Mouse (Mus musculus) left cerebral cortex, adult 11 months (tissue): ENCODE measurements around the gene Ikzf1.

ENCODE experiments used
- DNase-seq: peaks from one replicate; pipeline ENCODE4 v3.0.0; 2022; ENCODE audit warnings: low spot score

Ikzf1 gene

DNA sequence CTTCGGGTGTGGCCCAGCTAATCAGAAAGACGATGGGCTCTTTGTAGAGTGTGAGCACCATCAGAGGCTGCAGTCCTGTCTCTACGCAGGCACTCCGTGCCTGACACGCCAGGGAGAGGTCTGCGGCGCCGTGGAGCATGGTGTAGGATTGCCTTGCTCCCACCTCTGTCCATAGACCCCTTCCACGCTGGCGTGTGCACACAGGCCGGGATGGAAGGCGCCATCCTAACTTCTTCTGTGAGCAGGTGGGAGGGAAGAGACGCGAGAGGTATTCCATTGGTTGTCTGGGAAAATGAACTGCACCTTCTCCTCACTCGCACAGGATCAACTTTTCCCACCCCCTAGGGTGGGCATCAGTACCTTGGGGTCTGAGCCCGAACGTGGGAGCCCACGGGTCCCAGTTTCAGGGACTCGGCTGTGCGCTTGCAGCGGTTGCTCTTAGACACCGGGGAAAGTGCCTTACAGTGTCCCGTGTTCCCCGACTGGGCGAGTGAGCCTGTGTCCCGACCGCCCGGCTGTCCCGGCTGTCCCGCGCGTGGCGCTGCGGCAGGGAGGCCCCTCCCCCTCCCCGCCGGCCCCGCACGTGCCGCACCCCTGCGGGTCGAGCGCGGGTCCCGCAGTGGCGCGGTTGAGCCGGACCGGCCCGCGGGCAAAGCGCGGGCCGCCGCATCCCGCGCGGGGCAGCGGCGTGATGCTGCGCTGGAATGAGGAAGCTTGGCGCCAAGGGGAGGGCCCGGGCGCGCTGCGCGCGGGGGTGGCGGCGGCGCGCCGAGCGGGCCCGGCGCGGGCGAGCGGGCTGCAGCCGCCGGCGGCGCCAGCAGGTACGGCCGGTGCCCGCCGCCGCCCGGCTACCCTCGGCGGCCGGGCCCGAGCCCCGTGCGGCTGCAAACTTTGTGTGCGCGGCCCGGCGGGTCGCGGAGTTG lies at the start of gene Ikzf1:
Gene Ikzf1, plus strand, starts transcription at position 74 of the 923 bp plus-strand sequence.
- no peak for DNase-seq

DNA sequence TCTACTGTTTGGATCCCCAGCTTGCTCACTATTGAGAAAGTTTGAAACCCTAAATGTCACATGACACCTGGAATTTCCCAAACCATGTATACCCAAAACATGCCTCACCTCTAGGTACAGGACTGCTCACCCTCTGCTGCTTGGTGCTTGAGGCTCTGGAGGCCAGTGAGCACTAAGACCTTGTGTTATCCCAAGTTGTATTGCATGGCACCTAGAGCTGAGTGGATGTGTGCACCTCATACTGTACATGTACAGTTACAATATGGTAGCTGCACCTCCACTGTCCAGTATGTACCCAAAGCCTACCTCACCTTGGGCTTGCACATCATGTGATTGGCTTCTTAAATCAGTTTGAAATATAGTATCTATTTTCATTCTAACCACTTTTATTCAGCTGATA lies 40.5 kb upstream of the Ikzf1 start:
- DNase-seq, result no peak

DNA sequence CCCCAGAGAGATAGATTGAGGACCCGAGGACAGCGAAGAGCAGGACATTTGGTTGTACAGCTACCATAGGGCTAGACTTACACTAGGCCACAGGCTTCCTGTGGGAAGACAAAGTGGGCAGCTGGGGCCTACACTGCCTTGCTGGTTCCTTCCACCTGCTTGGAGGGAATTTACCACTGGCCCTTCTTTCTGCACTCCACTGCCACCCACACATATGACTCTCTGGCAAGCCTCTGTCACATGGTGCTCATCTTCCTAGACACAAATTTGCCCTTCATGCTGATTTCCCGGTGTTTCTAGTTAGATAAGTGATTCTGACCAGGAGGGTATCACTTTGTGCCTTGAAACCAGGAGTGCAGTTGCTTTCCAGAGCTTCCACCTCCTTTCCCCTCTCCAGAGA lies 28.4 kb upstream of the Ikzf1 start:
- no peak for DNase-seq

DNA sequence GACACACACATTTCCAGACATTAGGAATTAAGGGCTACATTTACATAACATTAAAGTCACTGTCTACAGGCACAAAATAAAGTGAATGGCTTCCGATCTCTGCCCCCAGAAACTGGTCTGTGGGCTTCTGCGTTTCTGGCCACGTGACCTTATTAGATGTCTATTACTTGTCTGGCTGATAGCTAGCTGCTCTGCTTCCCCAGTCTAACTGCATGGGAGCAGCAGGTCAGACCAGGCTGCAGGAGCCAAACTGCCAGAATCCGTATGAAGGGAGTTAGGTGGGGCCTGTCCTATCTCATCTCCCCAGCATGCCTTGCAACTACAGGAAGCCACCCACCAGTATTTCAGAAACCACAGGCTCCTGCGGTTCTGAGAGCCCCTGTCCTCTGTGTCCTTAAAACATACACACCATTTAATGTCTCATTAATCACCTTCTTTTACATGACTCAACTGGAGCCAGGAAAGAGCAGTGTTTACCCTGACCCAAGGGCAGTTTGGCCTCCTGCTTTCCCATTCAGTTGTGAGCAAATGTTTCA lies 27.7 kb upstream of the Ikzf1 start:
- no peak for DNase-seq

DNA sequence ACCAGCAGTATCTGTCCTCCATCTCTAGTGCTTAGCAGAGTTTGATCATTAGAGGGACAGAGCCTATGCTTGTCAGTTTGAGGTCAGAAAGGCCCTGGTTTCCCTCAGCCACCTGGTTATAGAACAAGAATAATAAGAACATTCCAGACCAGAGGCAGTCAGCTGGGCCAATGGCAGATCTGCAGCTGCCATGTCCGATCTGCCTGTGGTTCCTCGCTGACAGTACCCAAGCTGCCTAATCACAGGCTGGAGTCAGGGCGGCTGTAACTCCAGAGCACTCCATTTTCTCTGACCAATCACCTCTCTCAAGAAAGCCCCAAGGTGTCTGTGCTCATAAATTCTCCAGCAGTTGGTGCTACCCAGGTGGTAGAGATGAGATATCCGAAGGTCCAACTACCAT lies 27.2 kb upstream of the Ikzf1 start:
- DNase-seq, result no peak

DNA sequence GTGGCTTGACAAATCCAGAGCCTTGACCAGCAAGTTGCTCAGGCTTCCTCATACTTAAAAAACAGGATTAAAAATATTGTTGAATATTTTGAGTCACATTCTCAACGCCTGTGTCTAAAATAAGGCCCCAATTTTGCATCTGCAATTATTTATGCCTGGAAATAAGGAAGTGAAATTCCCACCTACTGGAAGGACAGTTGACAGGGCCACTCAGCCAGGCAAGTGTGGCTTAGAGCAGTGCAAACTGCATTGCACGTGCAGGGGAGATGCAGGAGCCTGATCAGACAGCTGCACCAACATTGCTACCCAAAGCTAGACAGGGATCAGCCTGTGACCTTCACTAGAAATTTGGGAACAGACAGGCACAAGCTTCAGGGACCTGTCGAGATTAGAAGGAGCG lies 26.0 kb upstream of the Ikzf1 start:
- DNase-seq, result no peak

DNA sequence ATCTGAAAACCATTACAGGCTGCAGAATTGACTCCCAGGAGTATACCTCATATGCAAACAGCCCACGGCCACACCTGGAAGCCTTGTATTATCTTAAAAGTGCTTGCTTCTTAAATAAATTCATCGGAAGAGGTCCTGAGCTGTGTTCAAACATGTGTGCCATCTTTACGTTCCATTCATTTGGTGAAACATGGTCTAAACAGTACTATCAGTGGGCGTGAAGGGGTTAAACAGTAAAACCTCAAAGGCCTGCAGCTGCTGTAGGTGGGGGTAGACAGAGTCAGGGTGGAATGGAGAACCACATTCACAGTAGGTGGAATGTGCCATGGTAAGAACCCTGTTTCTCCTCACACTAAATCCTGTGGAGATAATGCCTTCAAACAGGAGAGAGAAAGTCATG lies 24.2 kb upstream of the Ikzf1 start:
- no peak for DNase-seq

DNA sequence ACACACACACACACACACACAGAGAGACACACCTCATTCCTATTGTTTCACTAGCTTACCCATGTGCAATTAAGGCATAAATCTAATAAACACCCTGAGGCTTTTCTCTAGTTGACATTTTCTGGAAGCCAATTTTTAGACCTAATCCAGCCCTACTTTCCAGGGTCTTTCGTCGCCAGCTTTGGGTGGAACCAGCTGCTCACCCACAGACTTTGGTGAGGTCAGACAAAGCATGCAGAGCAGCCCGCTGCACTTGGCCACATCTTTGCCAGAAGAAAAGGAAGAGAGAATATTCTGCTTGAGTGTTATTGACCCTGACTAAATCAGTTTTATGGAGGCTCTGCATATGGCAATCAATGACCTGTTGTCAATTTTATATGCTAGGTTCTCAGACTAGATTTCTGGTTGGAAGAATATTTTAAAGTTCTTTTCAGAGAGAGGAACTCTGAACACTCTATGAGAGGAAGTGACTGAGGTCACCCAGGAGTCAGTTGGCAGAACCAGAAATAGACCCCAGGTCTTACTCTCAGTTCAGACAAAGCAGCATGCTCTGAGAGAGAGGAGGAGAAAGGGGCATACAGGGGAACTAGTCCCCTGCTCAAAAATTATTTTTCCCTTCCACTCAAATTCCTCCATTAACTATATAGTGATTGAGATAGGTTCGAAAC lies 17.4 kb upstream of the Ikzf1 start:
- DNase-seq, result no peak

DNA sequence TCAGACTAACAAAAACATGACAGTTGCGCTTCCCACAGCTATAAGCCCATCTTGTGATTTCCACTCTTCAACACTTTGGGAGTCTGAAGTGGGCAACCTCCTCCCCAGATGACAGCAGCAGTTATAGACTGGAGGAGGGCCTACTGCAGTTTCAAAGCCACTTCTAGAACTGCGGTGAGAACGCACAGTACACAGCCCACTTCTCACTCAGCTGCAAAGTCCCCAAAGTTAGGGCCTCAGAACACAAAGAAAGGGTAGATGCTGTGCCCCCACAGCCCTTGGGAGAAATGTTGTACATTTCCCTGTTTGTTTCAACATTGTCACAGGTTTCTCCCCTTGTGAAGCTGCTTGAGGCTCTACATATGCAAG lies 16.9 kb upstream of the Ikzf1 start:
- no peak for DNase-seq

DNA sequence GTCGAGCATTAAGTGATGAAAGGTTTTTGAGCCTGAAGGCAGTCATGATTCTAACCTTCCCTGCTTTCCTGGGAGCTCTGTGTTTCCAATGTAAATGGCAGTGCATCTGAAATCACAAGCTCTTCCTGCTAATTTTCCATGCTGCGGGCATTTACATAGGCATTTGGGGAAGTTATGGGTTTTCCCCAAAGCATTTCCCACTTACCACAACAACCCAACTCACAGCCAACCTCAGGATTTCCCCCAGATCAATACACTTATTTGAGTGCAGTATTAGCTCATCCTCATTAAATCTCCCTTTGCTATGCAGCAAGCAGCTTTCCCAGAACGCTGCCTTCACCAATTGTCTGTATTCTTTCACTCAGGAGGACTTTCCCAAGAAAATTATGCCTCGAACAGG lies 11.8 kb upstream of the Ikzf1 start:
- DNase-seq, result no peak

DNA sequence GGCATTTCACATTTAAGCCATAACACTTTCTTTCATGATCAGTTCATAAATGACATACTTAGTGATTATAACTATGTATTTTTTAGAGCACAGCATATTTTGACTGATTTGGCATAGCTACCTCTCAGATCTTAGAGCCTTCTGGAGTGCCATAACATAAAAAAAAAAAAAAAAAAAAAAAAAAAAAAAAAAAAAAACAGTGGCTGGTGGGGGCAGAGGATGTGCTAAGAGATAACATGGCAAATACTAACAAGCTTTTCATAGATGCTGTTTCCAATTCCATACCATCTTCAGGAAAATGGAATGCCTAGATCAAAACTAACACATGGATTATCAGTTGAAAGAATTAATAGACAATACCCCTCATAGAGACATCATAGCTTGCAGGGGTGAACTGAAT lies 9.7 kb upstream of the Ikzf1 start:
- DNase-seq, result no peak

DNA sequence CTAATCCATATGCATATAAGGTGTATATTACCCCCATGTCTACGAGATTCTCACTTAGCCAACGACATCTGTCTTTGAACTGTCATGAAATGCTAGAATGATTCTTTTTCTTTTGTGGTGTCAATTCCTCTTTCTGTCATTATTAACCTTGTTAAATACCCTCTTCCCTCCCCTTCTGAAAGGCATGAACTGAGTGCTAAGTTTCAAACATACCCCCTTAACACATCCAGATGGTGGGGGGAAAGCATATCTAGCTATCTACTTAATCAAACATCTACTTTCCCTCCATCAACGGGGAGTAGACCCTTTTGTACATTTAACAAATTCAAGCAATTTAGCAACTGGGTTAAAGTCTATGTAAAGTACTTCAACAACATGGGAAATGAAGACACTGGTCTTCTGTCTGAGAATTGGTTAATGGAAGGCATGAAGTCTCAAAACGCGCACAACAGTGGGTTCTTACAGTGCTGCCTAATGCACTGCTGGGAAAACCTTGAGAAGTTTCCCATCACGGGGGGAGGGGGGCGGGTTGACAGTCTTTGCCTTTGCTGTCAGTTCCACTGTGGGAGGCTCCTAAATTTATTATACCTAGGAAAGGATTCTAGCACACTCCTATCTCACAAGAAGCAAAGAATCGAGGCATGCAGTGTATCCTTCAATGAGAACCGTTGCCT lies 8.6 kb upstream of the Ikzf1 start:
- no peak for DNase-seq

DNA sequence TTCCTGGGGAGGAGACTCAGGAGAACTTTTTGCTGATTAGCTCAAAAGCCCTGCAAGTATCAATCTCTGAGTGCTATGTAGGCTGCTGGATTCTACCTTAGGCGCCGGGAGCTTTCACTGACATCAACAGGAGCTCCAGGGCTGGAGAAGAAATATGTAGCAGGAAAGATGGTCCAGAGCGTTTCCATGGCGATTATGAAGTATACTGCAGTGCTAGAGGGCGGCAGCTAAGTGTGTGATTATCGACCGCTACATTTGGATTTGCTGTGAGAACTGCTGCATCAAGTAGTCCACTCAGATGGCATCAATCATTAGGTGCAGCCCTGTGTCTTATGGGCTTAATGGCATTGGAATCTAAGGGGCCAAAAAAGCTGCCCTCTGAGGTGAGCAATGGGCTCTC lies 7.6 kb upstream of the Ikzf1 start:
- DNase-seq, result no peak

DNA sequence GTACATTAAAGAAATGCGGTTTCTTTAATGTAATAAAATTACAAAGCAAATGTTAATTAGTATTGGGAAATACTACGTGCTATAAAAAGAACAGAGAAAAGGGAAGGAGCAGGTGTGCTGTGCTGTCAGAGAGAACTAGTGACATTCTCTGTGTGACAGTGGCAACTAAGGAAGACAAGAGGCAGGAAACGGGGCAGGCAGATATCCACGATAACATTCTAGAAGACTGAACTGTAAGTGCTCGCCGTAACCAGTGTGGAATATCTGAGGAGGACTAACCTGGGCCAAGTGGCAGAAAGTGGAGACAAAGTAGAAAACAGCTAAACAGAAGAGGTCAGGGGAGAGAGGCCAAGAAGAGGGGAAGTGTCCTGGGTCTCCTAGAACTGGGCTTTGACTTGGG lies 5.8 kb upstream of the Ikzf1 start:
- DNase-seq, result no peak

DNA sequence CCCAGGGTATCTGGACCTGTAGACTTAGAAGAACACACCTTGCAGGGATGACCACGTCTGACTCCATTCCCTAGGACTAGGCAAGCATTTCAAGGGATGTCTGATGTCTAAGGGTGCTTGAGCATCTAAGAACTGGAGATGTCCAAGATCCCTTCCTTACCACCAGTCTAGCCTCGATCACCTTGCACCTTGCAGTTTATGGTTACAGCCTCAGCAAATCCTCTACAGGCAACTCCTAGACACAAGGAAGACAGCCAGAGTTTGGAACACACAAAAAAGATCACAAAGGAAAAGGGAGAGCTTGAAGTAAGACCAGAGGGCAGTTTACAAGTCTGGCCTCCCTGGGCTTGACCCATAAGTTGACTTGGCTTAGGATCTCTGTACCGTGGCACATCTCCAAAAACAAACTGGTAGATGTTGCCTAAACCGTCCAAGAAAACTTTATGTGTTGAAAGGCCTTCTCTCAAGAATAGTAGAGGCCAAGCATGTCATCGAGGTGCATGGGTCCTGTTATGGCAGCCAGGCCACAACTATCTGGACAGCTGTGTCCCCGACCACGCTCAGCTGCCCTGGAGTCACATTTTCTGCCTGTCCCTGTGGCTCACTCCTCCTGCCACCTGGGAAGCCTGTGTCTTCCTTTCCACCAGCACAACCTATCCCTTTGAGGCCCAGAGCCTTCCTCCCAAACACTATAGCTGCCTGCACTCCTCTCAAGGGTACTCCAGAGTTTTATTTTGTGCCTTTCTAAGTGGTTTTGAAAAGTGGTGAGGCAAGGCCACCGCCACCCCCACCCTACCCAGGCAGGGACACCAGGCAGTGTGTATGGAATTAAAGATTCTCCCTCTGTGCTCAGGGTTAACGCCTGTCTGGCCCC lies 510 bp upstream of the Ikzf1 start:
- no peak for DNase-seq

DNA sequence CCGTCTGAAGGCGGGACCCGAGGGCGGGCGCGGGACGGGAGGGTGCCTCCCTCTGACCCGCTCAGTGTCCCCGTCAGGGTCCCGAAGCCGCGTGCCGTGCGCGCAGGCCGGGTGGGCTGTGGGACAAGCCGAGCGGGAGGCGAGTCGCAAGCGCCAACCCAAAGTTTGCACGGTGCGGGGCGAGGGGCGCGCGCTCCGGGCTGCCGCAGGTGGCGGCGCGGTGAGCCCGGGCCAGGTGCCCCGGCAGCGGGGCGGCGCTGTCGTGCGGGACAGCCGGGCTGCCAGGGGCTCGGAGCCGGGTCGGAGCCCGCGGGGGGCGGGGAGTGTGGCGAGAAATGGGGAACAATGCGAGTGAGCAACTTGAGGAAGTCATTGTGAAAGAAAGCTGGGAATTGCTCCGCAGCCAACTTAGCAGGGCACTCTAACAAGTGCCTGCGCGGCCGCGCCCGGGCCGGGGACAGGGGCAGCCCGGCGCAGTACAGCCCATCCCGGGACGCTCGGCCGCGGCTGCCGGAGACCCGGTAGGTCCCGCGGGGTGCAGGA lies 1.1 kb downstream of the Ikzf1 start:
- peak; percentile 9 for DNase-seq

DNA sequence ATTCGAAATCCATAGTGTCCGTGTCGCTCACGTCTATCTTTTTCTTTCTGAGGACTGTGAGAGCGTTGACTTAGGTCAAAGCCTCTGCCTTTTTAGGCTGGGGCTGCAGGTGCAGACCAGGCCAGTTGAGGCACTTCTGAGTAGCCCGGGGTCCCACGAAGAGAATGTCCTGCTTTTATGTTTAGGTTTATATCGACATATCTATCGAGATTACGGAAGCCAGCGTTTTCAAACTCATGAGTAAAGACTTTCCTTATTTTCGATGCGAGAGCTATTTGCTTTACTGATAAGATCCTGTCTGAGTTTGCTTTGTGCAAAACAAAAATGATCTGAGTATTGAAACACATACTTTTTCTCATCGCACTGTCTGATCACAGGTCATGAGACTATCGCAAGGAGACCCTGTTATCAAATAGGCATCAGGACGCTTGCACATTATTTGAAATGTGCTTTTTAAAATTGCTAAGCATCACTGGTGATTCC lies 1.8 kb downstream of the Ikzf1 start:
- no peak for DNase-seq

DNA sequence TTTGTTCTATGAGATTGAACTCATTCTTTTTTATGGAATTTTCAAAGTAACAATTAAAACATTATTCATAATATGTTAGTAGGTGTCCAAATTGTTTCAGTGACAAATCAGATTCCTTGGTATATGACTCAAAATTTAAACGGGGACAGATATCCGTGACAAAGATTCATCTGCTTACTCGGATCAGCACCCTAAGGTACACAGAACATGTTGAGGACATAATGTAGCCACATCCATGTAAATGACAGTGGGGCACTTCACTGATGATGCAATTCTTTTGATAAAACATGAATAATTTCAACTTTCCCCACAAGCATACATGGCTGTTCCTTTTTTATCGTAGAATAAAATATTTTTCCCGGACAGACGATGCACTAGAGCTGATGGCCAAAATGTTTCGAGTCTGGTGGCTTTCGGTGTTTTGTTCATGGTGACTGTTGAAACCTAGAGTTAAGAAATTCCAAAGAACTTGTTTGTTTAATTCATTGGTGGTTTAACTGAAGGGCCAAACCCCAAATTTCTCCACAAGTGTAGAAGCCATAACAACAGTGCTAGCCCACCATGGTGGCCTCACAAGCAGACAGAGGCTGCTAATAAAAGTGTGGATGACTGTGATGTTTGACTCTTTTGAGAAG lies 2.9 kb downstream of the Ikzf1 start:
- DNase-seq, result no peak

DNA sequence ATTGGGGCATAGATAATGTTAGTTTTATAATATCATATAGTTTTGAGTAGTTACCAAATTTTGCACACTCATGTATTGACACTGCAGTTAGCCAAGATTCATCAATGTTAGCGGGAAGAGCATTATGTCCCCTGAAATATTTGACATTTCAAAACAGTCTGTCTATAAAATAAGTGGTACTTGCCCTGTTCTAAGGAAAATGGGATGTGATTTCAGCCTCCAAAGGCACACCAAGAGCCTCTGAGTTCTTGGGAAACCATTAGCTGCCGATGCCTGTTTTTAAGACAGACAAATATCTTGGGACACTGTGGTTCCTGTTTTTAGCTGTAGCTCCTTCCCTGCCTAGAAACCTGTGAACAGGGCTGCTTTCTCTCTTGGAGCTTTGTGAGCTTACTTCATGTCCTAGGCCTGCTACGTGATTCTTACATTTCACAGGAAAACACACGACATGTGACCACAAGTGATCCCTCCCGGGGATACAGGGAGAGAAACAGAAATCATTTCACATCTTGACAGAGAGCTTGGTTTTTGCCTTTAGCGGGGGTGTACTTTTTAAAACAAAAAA lies 4.0 kb downstream of the Ikzf1 start:
- DNase-seq, result no peak

DNA sequence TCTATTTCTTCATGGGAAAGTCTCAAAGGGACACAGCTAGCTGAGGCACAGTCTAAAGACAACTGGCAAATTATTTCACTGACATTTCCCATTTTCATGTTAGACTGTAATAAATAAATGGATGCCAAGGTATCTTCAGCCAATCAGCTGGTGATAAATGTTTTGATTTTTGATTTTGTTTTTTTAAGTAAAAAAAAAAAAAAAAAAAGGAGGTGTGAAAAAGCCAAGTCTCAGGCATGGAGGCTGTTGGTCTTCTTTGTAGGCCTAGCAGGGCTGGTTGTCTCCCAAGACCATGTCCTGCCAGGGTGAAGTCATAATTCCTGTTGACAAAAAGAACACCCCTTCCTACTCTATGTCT lies 4.9 kb downstream of the Ikzf1 start:
- no peak for DNase-seq
